Mouse (Mus musculus) embryonic fibroblast, embryonic 13.5 days (primary cell): Measurements from ENCODE around the gene Spats2l.

ENCODE experiments used
- CTCF ChIP-seq: IDR thresholded peaks from 2 replicates; pipeline ENCODE4 v1.5.1; 2011; ENCODE audit warnings: mild to moderate bottlenecking, control low read depth, low read length, moderate library complexity, borderline replicate concordance; ENCODE audit not compliant: insufficient read depth
- POLR2A ChIP-seq: IDR thresholded peaks from 2 replicates; pipeline ENCODE4 v1.6.1; 2011; ENCODE audit warnings: low read depth, mild to moderate bottlenecking, control low read depth, low read length, moderate library complexity

GRCm38 (mm10) chr1:57820428-57820997, 46.6 kb downstream of the Spats2l start:
- TF ChIP-seq CTCF (no peak), POLR2A (no peak)
